Mouse (Mus musculus) heart, adult 2 months (tissue): ENCODE data around the gene Hoxd11.

Experiments used
- CTCF ChIP-seq: fragments of 200-600 bp; IDR thresholded peaks from 2 replicates; pipeline ENCODE4 v1.8.1; 2022; ENCODE audit warnings: antibody characterized with exemption, mild to moderate bottlenecking, moderate library complexity
- EP300 ChIP-seq: fragments of 200-500 bp; IDR thresholded peaks from 2 replicates; pipeline ENCODE4 v1.6.1; 2011; ENCODE audit warnings: low read depth, low read length, control low read depth; ENCODE audit not compliant: insufficient read depth

DNA sequence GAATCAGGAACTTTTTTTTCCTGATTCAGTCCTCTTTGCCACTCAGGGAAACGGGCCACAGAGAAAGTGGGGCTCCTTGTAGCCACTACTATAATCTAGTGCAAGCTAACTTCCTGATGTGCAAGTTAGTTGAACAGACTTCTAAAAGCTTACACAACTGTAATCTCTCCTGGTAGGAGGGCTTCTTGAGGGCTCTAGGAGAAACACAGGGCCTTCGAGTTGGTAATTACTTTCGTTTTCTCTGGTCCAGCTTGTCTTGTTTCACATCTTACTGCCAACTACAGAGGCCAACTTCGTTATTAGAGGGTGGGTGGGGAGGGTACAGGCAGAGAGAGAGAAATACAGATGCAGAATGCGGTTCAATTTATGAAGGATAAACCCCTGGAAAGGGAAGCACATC is 7.5 kb upstream of the Hoxd11 start:
- TF ChIP-seq CTCF (no peak), EP300 (no peak)
